Mouse (Mus musculus) layer of hippocampus, postnatal 14 days (tissue): Measurements from ENCODE around the gene Tbc1d20. TPM values are rescaled to one million over a fixed set of nuclear protein-coding genes. Genes with fewer than 3 reads are reported as not detected.

Experiments
- DNase-seq, 2 experiments: peaks; one replicate each; pipeline ENCODE4 v3.0.0; 2021 to 2022; ENCODE audit warnings: low spot score in 2 of 2, mixed read lengths in 1 of 2
- total RNA-seq, 2 experiments: library from RNA; stranded (reverse); gene quantifications; 2 replicates each; pipeline ENCODE4 v1.2.3; 2021

Tbc1d20 gene
- total RNA-seq, 2 experiments from 2014 or later, result 49.8 to 57.8 TPM

GRCm38 (mm10) chr2:152326157-152326556 lies 32.5 kb downstream of the Tbc1d20 start:
- no peak for DNase-seq

GRCm38 (mm10) chr2:152326654-152327053 lies 33.0 kb downstream of the Tbc1d20 start:
- DNase-seq, result no peak

DNA sequence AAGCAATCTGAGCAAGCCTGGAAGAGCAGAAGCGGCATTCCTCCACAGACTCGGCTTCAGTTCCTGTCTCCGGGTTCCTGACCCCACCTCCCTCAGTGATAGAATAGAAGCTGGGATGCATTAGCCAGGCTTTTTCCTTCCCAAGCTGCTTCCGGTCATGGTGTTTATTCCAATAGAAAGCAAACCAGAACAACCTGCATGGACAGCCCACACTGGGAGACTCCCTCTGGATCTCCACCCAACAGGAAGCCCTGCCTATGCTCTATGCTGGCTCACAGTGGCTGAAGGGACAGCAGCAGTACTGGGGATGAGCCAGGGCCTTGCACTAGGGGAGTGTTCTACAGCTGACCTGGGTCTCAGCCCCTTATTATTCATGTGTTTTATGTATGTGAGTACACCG lies 34.4 kb downstream of the Tbc1d20 start:
- DNase-seq, result no peak

DNA sequence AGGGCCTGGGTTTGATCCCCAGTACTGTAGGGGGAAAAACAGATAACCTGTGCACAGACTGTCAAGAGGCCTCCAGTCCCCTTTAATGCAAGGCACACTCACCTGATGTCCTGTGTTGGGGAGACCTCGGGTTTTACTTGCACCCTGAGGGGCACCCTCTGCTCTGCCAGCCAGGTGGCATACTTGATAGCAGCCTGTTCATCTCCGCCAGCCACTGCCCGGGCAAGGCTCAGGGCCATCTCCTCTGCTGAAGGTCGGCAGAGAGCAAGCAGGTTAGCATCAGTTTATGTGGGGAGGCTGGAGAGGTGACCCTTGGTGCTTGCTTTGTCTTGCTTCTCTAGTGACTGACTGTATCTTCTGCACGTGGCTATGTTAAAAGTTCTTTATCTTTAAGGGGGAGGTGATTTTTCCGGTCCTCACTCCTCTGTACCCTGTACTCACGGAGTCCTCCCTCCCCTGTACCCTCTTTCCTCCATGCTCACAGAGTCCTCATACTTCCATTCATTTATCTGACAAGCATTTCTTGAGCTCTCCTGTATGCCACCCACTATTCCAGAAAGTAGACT lies 37.3 kb downstream of the Tbc1d20 start:
- no peak for DNase-seq

GRCm38 (mm10) chr2:152332101-152332825 lies 38.6 kb downstream of the Tbc1d20 start, which contains the start of gene Rbck1:
Gene Rbck1, minus strand, starts transcription at chr2:152332653.
- peak; percentile 89 to 90 for DNase-seq

DNA sequence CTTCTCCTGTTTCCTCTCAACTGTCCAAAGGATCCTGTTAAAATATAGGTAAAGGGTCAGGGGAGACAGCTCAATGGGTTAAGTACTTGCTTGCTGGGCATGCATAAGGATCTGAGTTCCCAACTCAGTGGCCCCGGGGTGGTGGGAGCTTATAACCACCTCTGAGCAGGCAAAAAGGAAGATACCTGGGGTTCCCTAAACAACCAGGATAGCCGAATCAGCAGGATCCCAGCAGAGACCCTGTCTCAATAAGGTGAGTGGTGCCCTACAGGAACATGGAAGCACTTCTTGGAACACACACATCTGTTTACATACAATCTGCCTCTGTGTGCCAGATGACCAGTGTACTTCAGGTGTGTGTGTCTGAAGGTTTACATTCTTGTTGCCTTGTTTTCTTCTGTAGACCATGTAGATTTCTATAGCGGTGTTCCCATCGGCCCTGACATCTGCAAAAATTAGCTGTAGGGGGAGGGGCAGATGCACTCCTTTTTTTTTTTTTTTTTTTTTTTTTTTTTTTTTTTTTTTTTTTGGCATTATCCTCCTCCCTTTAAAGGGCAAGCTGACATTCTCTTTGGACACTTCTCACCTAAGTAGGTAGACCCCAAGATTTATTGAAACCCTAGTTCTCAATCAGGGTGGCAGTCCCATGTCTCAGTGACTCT lies 39.8 kb downstream of the Tbc1d20 start:
- DNase-seq, result no peak

- no peak for DNase-seq
These were observed 41.7 kb downstream of the Tbc1d20 start for GRCm38 (mm10) chr2:152335289-152335820.

GRCm38 (mm10) chr2:152336856-152337255 lies 43.2 kb downstream of the Tbc1d20 start:
- no peak for DNase-seq

DNA sequence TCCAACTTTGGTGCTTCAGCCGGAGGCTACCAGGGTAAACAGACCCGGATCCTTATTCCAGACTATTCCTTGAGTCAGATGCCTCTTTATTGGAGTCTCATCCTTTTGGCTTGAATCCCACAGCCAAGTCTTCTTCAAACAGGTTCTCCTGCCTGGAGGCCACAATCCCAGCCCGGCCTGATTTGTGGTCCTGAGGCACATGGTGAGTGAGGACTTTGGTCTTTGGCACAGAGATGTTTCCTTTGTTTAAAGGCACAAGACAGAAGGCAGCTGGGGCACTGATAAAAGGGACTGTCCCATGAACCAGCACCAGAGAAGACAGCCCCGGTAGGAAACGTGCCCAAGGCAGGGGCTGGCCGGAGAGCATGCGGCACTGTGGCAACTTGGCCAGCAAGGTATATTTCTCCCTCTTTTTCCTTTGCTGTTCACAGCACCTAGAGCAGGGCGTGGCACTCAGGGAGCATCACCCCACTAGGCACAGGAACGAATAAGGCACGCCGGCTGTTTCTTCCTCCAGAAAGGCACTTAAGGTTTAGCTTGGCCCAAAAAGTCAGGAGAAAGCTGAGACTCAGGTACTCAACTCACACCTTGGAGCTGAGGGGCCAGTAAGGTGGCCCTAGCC lies 44.1 kb downstream of the Tbc1d20 start:
- DNase-seq, result no peak

GRCm38 (mm10) chr2:152338319-152338718 lies 44.7 kb downstream of the Tbc1d20 start:
- DNase-seq, result no peak

DNA sequence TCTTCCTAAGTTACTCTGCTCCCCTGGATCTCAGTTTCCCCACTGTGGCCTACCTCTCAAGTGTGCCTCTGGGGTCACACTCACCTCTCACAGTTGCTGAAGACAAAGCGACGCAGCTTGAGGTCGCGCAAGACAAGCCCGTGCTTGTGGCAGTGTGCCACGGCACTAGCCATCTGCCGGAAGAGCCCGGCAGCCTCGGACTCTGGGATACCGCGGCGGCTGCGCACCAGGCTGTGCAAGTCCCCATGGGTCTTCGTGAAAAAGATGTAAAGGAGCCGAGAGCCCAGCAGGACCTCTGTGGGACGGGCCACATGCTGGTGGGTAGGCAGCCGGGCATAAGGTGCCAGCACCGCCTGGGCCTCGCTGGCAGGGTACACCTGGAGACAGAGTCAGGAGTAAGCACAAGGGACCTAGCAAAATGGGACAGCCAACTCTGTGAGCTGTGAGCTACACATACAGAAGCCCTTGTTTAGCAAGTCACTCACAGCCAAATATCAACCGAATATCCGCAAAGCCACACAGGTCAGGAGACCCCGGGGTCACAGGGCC lies 46.1 kb downstream of the Tbc1d20 start:
- no peak for DNase-seq

DNA sequence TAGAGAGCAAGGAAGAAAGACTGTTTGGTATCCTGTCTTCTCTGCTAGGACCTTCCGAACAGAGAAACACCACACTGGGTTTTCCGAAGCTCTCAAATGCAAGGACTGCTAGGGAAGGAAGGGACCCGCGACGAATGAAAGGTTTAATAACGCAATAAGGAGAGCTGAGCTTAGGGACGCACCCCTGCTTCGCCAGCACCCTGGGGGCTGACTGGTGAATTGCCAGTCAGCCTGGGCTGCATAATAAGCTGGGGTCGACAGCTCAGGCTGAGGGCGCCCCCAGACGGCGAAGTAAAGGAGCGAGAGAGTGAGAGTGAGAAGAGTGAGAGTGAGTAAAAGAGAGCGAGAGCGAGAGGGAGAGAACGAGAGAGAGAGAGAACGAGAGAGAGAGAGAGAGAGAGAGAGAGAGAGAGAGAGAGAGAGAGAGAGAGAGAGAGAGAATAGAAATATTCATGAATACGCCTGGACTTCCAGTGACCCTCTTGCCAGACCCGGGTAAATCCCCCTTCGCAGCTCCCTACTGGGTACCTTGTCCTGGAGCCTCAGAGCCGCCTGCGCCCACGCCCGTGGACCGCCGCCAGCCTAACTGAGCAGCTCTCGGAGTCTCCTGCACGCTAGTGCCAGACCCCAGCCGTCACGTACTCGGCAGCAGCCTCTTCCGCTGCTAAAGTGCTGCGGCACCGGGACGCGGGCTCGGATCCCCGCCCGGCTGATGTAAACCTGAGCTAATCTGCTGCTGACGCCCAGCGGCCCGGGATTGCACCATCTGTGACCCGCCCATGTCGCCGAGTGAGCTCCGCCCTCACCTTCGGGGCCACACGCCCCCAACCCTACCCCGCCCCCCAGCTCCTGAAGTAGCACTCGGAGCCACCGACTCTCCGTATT lies 49.9 kb downstream of the Tbc1d20 start, which contains the start of gene Trib3:
Gene Trib3, minus strand, starts transcription at position 704 of the 885 bp plus-strand sequence.
- DNase-seq, result peak; percentile 65 to 75

DNA sequence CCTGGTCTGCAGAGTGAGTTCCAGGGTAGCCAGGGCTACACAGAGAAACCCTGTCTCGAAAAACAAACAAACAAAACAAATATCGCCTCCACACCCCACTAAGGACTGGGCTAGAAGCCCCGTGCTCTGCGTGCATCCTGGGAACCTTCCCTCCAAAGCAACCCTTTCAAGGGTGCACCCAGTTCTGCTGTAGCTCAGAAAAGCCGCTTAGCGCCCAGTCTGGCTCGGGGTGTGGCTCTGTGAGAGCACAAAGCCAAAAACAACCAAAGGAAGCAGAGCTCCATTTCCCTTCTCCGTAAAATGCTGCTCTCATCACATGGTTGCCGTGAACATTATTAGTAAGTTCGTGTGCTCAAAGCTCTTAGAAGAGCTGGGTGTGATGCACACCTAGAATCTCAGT lies 50.7 kb downstream of the Tbc1d20 start:
- no peak for DNase-seq

GRCm38 (mm10) chr2:152344909-152345308 lies 51.3 kb downstream of the Tbc1d20 start:
- DNase-seq, result no peak

- DNase-seq, result no peak
These were observed 51.8 kb downstream of the Tbc1d20 start for GRCm38 (mm10) chr2:152345393-152345792.

DNA sequence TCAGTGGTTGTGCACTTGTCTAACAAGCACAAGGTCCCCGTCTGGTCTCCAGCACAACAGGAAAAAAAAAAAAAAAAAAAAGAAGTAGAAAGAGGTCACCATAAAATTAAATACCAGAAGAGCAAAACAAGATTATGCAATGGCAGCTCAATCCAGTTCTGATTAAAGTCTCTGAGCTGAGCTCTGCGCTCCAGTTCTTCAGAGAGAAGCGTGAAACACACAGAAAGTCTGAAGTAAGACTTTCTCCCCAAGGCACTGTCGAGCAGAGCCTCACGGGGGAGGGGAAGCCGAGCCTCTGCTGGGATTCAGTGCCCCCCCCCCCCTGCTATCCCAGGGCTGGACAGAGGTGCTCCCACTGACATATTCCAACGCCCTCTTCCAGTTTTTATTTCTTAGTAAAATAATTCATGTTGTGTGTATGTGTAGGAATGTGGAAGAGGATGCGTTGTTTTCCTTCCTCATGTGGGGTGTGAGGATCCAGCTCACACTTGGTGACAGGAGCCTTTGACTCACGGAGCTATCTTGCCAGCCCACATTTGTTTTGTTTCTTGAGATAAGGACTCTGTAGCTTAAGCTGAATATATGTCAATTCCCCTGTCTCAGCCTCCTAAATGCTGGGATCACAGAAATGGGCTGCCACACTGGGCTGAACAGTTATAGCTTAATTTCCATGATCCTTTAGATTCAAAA lies 53.3 kb downstream of the Tbc1d20 start:
- no peak for DNase-seq

DNA sequence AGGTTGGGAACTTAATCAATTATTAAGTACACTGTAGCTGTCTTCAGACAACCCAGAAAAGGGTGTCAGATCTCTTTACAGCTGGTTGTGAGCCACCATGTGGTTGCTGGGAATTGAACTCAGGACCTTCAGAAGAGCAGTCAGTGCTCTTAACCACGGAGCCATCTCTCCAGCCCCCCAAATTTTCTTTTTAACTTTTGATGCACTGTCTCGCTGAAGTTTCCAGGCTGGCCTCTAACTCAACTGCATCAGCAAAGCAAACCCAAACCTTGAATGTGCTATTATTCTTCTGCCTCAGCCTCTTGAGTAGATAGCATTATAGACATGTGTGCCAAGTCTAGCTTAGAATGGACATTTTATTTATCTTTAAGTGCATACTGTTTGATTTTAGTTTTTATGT lies 54.1 kb downstream of the Tbc1d20 start:
- DNase-seq, result no peak

- no peak for DNase-seq
These were observed 55.6 kb downstream of the Tbc1d20 start for GRCm38 (mm10) chr2:152349205-152349604.

DNA sequence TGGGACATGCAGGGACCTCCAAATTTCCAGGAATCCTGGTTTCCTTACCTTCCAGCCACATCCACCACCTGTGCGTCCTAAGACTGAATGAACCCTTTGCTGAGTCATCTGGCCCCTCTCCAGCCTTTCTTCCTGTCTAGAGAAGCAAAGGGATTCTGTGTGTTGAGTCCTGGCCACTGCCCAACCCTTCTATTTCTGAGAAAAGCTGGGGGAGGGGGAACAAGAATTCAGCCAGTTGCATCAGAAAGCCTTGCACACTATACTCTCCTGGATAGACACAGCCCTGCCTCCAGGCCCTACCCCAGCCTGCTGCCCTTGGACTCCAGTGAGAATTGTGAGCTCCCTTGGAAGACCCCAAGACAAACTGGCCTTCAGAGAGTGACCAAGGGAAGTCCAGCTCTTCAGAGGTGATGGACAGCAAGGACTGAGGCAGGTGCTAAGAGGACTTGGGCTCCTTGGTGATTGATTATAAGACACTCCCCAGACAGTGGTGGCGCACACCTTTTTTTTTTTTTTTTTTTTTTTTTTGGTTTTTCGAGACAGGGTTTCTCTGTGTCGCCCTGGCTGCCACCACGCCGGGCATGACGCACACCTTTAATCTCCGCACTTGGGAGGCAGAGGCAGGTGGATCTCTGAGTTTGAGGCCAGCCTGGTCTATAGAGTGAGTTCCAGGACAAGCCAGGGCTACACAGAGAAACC lies 56.4 kb downstream of the Tbc1d20 start:
- DNase-seq, result no peak
